Mouse (Mus musculus) liver, adult 2 months (tissue): ENCODE measurements around the gene Oprm1.

ENCODE experiments used
- CTCF ChIP-seq: fragments of 200-500 bp; IDR thresholded peaks from 2 replicates; pipeline ENCODE4 v1.5.1; 2011; ENCODE audit warnings: low read depth, low read length, control low read depth
- POLR2A ChIP-seq: fragments of 200-500 bp; IDR thresholded peaks from 2 replicates; pipeline ENCODE4 v1.6.1; 2011; ENCODE audit warnings: low read length, control low read depth; ENCODE audit not compliant: insufficient read depth; ENCODE audit errors: extremely low read depth

DNA sequence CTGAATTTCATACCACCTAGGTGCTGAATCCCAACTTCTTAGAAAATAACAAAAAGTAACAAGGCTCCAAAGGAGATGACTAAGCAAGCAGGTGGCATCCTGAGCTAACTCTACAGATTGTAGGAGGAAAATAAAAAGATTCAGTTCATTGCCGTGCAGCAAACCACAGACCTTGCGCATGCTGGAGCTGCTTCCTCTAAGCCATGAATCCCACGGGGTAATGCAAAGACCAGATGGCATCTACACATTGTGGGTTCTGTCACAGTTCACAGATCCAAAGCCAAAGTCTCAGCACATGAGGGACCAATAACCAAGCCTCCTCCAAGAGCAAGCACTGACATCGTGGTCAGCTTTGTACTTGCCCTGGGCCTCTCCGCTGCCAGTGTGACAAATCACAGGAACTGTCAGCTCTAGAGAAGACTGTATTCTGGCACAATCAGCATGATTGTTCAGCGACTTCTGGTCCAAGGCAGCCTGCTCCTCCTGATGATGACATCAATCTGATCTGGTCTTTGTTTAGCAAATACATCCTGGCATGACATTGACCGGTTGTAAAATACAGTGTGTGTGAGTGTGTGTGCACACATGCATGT, 90.0 kb downstream of the Oprm1 start:
- TF ChIP-seq CTCF = no peak
- TF ChIP-seq POLR2A = no peak
